ENCODE assay signal across 1 mouse cellular context in genomic region chr11:115564064-115564809, GRCm38 (mm10).
A peak's percentile ranks its signal among the peaks of the same experiment; 100 is the strongest.
TF ChIP-seq lines count a peak whose summit lies in the region.

Gene Nup85 (plus strand): TSS chr11:115564434.

TF ChIP-seq in CH12.LX, 34 proteins besides CTCF, POLR2A, EP300 and RAD21 (continued from another document):
- peak; percentile 88 for TF ChIP-seq HCFC1 (IDR thresholded peaks at IDR 0.05; ENCODE audit: low read depth, low read length)
- no peak for TF ChIP-seq ZKSCAN1 (IDR thresholded peaks at IDR 0.05; ENCODE audit: borderline replicate concordance, low read depth, low read length)
- peak; percentile 99 for TF ChIP-seq MXI1 (IDR thresholded peaks at IDR 0.05; ENCODE audit: low read depth, low read length)
- TF ChIP-seq MAFK (IDR thresholded peaks at IDR 0.05; ENCODE audit: insufficient replicate concordance, low read length): no peak
- TF ChIP-seq ZNF384 (IDR thresholded peaks at IDR 0.05; ENCODE audit: low read depth, low read length): no peak
- peak; percentile 95 for TF ChIP-seq MYC (IDR thresholded peaks at IDR 0.05; ENCODE audit: low read depth, low read length)
- peak; percentile 96 for TF ChIP-seq NRF1 (IDR thresholded peaks at IDR 0.05; ENCODE audit: low read depth, low read length)
- TF ChIP-seq BHLHE40 (IDR thresholded peaks at IDR 0.05; ENCODE audit: low read depth, low read length): peak; percentile 41
- peak; percentile 83 for TF ChIP-seq ZMIZ1 (IDR thresholded peaks at IDR 0.05; ENCODE audit: low read depth, low read length)
- TF ChIP-seq ZC3H11A (IDR thresholded peaks at IDR 0.05; ENCODE audit: low read depth, low read length): no peak
- no peak; the same call in 1 of the 2 replicates for TF ChIP-seq GABPA (IDR thresholded peaks at IDR 0.05; ENCODE audit: insufficient replicate concordance, low read depth, low read length)
- TF ChIP-seq USF1 (IDR thresholded peaks at IDR 0.05; ENCODE audit: low read depth, low read length): no peak
